Mouse (Mus musculus): ENCODE data around the gene Gadd45a. TPM values are rescaled to one million over a fixed set of nuclear protein-coding genes. Genes with fewer than 3 reads are reported as not detected.
A peak's percentile ranks its signal among the peaks of the same experiment; 100 is the strongest.
"Not testable (repeated sequence)": the region's sequence is repeated elsewhere in the genome, so short reads cannot be mapped to it uniquely, and the experiment has no call there.

The Gadd45a gene
- polyA plus RNA-seq, 1 experiment from 2014 or later, result 31.1 TPM

DNA sequence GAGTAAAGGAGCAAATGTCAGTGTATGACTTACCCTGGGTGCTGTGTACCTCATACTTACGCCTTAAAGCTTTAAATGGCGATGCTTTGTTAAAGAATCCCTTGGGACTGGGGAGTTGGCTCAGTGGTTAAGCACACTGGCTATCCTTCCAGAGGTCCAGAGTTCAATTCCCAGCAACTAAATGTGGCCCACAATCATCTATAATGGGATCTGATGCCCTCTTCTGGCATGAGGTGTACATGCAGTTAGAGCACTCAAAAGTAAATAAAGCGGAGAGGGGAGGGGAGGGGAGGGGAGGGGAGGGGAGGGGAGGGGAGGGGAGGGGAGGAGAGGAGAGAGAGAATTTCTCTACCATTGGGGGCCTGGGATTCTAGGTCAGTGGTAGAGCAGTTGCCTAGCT lies 1.7 kb upstream of the Gadd45a start:
- peaks cover 11% of the 10 kb centered on the region for H3K4me1 ChIP-seq (replicated peaks; ENCODE audit: control insufficient read depth, insufficient read depth, low read length)
- no peak overlapping the region for H3K27ac ChIP-seq (ENCODE audit: low read depth, low read length)
- H3K27me3 ChIP-seq (replicated peaks; ENCODE audit: control insufficient read depth, insufficient read depth, low read length), result no peaks in the 10 kb centered on the region
- ATAC-seq (replicated peaks; ENCODE audit: low FRiP score) (no peak), DNase-seq (ENCODE audit: low spot score) (no peak)
- WGBS, result 96% methylated on average over 2 of the region's 3 CpGs
- H3K4me3 ChIP-seq (ENCODE audit: low read depth, low read length), result no peak overlapping the region
- H3K4me2 ChIP-seq, result no peak overlapping the region
- no peaks in the 10 kb centered on the region for H3K36me3 ChIP-seq (ENCODE audit: control insufficient read depth, insufficient read depth, low read length)
- no peaks in the 10 kb centered on the region for H3K9me3 ChIP-seq (ENCODE audit: control insufficient read depth, low read length)
- no peak overlapping the region for H3K9ac ChIP-seq (ENCODE audit: low read depth, low read length)

DNA sequence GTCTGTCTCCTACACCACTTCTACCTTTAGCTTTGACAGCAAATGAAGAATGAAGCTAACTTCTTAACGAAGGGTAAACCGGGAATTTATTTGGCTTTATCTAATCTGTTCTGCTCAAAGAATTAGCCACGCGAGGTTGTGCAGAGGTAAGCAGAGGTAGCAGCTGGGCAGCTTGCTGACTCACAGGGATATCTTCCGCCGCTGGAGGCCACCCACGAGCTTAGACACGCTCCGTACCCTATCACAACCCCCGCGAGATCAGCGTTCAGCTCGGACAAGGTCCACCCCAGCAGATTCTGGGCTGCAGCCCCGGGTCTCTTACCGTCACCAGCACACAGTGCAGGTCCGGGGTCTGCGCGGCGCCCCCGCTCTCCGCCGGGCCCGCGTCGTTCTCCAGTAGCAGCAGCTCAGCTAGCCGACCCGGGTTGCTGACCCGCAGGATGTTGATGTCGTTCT lies 873 bp downstream of the Gadd45a start:
- Histone ChIP-seq H3K36me3 (ENCODE audit: control insufficient read depth, insufficient read depth, low read length) (no peaks in the 10 kb centered on the region), H3K9me3 (ENCODE audit: control insufficient read depth, low read length) (no peaks in the 10 kb centered on the region), H3K4me2 (peak overlapping the region; percentile 73), H3K27ac (ENCODE audit: low read depth, low read length) (peak overlapping the region; percentile 99), H3K9ac (ENCODE audit: low read depth, low read length) (peak overlapping the region; percentile 95), H3K4me1 (replicated peaks; ENCODE audit: control insufficient read depth, insufficient read depth, low read length) (peaks cover 15% of the 10 kb centered on the region), H3K4me3 (ENCODE audit: low read depth, low read length) (peak overlapping the region; percentile 95), H3K27me3 (replicated peaks; ENCODE audit: control insufficient read depth, insufficient read depth, low read length) (no peaks in the 10 kb centered on the region)
- ATAC-seq (replicated peaks; ENCODE audit: low FRiP score) (peak; percentile 72), DNase-seq (ENCODE audit: low spot score) (peak; percentile 82)
- under 1% methylated on average over 29 of the region's 29 CpGs for WGBS

DNA sequence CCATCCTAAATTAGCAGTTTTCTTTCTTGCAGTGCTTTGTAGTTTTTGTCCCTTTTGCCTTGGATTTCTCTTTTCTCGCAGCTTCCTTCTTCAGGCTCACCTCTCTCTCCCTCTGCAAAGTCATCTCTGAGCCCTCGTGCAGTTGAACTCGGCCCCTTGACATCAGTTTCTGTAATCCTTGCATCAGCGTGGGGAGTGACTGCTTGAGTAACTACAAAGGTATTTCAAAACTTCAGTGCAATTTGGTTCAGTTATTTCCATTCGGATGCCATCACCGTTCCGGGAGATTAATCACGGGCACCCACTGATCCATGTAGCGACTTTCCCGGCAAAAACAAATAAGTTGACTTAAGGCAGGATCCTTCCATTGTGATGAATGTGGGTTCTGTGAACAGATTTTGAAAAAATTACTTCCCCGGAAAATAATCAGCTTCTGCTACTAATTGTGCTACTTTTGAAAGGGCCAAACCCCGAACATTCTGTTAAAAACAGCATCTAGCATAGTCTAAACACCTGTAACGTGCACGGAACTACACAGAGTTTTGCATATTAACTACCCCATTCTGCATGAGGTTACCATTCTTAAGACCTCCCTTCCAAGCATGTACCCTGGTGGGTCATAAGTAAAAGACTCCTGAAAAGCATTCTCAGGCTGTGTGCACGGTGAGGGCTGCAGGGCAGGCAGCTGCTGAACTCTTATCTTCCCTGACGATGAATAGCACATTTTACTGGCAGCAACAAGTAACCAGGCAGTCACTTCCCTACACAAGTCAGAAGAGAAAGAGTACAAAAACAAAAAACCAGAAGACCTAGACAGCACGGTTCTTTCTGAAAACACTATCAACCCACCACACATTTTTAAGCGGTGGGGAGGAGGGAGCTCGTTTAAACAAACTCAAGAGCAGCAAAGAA lies 1.6 kb downstream of the Gadd45a start:
- Histone ChIP-seq H3K9me3 (ENCODE audit: control insufficient read depth, low read length) (no peaks in the 10 kb centered on the region), H3K4me3 (ENCODE audit: low read depth, low read length) (peak overlapping the region; percentile 95), H3K36me3 (ENCODE audit: control insufficient read depth, insufficient read depth, low read length) (no peaks in the 10 kb centered on the region), H3K27ac (ENCODE audit: low read depth, low read length) (peak overlapping the region; percentile 99), H3K4me1 (replicated peaks; ENCODE audit: control insufficient read depth, insufficient read depth, low read length) (peaks cover 15% of the 10 kb centered on the region), H3K4me2 (peak overlapping the region; percentile 73), H3K9ac (ENCODE audit: low read depth, low read length) (peak overlapping the region; percentile 95), H3K27me3 (replicated peaks; ENCODE audit: control insufficient read depth, insufficient read depth, low read length) (no peaks in the 10 kb centered on the region)
- ATAC-seq (replicated peaks; ENCODE audit: low FRiP score), result peak; percentile 59
- peak; percentile 57 for DNase-seq (ENCODE audit: low spot score)
- WGBS, result 22% methylated on average over 19 of the region's 19 CpGs

DNA sequence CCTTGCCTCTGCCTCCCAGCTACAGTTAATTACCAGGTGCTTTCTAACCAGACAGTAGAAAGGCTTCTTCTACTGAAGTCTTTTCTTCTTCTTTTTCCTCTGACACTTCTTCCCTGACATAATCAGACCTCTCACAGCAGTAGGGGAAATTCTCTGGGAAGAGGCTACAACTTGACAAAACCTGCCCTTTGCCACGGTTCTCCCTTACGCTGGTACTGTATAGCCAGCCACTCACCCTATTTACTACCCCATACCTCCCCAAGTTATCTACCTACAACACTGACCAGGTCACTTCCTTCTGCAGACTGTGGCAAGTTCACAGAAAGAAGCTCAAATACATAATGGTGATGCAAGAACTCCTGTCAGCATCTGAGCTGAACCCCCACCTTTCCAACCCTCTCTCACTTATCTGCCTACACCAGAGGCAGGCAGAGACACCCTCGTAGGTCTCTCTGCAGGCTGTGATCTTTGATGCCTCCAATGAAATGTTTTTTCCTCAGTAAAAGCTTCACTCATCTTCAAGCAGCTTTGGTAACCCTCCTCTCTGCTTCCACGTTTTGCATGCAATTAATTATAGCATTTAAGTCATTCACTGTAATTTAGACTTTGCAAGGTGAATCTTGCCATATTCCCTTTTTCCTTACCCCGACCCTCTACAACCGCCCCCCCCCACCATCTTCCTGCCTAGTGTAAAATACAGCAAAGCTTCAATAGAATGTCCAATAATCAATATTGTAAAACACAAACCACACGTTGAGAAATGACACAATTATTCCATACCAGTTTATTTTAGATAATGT lies 2.7 kb downstream of the Gadd45a start:
- Histone ChIP-seq H3K4me1 (replicated peaks; ENCODE audit: control insufficient read depth, insufficient read depth, low read length) (peaks cover 17% of the 10 kb centered on the region), H3K9ac (ENCODE audit: low read depth, low read length) (peak overlapping the region; percentile 67), H3K27ac (ENCODE audit: low read depth, low read length) (peak overlapping the region; percentile 96), H3K9me3 (ENCODE audit: control insufficient read depth, low read length) (no peaks in the 10 kb centered on the region), H3K4me3 (ENCODE audit: low read depth, low read length) (peak overlapping the region; percentile 35), H3K4me2 (peak overlapping the region; percentile 63), H3K36me3 (ENCODE audit: control insufficient read depth, insufficient read depth, low read length) (no peaks in the 10 kb centered on the region), H3K27me3 (replicated peaks; ENCODE audit: control insufficient read depth, insufficient read depth, low read length) (no peaks in the 10 kb centered on the region)
- DNase-seq (ENCODE audit: low spot score) (no peak), ATAC-seq (replicated peaks; ENCODE audit: low FRiP score) (peak; percentile 66)
- WGBS, result 28% methylated on average over 7 of the region's 7 CpGs

DNA sequence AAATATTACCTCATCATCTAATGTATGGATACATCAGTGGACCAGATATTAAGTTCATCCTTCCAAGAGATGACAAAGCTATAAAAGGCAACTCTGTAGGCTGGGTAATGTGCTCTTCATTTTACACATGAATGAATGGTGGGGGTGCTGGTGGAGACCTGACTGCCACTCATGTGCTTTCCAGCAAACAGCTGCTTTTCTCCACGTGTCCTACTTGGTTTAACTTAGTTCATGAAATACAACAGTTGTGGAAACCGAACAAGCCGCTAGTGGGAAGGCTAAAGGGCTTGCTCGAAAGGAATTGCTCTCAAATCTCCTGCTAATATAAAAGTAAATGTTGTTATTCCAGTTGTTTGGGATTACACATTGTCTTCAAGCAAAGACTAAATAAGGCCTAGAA lies 3.7 kb downstream of the Gadd45a start:
- no peak overlapping the region; the same call in 1 of the 2 replicates for H3K9ac ChIP-seq (ENCODE audit: low read depth, low read length)
- no peak for DNase-seq (ENCODE audit: low spot score)
- peak overlapping the region; percentile 23; the same call in 1 of the 2 replicates for H3K4me2 ChIP-seq
- no peaks in the 10 kb centered on the region for H3K9me3 ChIP-seq (ENCODE audit: control insufficient read depth, low read length)
- H3K27me3 ChIP-seq (replicated peaks; ENCODE audit: control insufficient read depth, insufficient read depth, low read length), result no peaks in the 10 kb centered on the region
- peaks cover 20% of the 10 kb centered on the region for H3K4me1 ChIP-seq (replicated peaks; ENCODE audit: control insufficient read depth, insufficient read depth, low read length)
- H3K27ac ChIP-seq (ENCODE audit: low read depth, low read length), result peak overlapping the region; percentile 96
- 0 out of 2 replicates have a peak overlapping the region, but pooled peaks have one; percentile 35 for H3K4me3 ChIP-seq (ENCODE audit: low read depth, low read length)
- no peaks in the 10 kb centered on the region for H3K36me3 ChIP-seq (ENCODE audit: control insufficient read depth, insufficient read depth, low read length)
- ATAC-seq (replicated peaks; ENCODE audit: low FRiP score), result no peak
- WGBS, result 68% methylated on average over 4 of the region's 4 CpGs

DNA sequence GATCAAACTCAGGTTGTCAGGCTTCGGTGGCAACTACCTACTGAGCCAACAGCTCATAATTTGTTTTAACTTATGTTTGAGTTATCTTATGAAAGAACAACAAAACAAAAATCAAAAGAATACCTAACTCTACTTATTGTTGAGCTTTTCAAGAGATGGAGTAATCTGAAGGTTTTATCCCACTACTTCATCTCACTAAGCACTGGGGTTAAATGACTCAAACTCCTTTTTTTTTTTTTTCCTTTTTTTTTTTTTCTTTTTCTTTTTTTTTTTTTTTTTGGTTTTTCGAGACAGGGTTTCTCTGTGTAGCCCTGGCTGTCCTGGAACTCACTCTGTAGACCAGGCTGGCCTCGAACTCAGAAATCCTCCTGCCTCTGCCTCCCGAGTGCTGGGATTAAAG lies 4.3 kb downstream of the Gadd45a start:
- H3K27ac ChIP-seq (ENCODE audit: low read depth, low read length); H3K9ac ChIP-seq (ENCODE audit: low read depth, low read length): not testable (repeated sequence)

DNA sequence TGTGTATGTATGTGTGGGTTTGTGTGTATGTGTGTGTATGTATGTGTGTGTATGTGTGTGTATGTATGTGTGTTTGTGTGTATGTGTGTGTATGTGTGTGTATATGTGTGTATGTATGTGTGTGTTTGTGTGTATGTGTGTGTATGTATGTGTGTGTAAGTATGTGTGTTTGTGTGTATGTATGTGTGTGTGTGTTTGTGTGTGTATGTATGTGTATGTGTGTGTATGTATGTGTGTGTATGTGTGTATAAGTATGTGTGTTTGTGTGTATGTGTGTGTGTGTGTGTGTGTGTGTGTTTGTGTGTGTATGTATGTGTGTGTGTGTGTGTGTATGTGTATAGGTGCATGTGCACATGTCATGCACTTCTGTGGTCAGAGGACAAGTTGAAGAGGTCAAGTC lies 4.7 kb downstream of the Gadd45a start:
- not testable (repeated sequence) for H3K9me3 ChIP-seq (ENCODE audit: control insufficient read depth, low read length); H3K27me3 ChIP-seq (replicated peaks; ENCODE audit: control insufficient read depth, insufficient read depth, low read length); H3K27ac ChIP-seq (ENCODE audit: low read depth, low read length); H3K4me2 ChIP-seq; H3K36me3 ChIP-seq (ENCODE audit: control insufficient read depth, insufficient read depth, low read length); ATAC-seq (replicated peaks; ENCODE audit: low FRiP score); H3K9ac ChIP-seq (ENCODE audit: low read depth, low read length); H3K4me3 ChIP-seq (ENCODE audit: low read depth, low read length); DNase-seq (ENCODE audit: low spot score)
- peaks cover 22% of the 10 kb centered on the region for H3K4me1 ChIP-seq (replicated peaks; ENCODE audit: control insufficient read depth, insufficient read depth, low read length)

More for the DNA sequence above, 4.3 kb downstream of the Gadd45a start:
- not testable (repeated sequence) for DNase-seq (ENCODE audit: low spot score); H3K4me3 ChIP-seq (ENCODE audit: low read depth, low read length); H3K27me3 ChIP-seq (replicated peaks; ENCODE audit: control insufficient read depth, insufficient read depth, low read length); H3K9me3 ChIP-seq (ENCODE audit: control insufficient read depth, low read length); H3K36me3 ChIP-seq (ENCODE audit: control insufficient read depth, insufficient read depth, low read length); H3K4me2 ChIP-seq; ATAC-seq (replicated peaks; ENCODE audit: low FRiP score)
- 82% methylated on average over 4 of the region's 4 CpGs for WGBS
- H3K4me1 ChIP-seq (replicated peaks; ENCODE audit: control insufficient read depth, insufficient read depth, low read length), result peaks cover 23% of the 10 kb centered on the region

DNA sequence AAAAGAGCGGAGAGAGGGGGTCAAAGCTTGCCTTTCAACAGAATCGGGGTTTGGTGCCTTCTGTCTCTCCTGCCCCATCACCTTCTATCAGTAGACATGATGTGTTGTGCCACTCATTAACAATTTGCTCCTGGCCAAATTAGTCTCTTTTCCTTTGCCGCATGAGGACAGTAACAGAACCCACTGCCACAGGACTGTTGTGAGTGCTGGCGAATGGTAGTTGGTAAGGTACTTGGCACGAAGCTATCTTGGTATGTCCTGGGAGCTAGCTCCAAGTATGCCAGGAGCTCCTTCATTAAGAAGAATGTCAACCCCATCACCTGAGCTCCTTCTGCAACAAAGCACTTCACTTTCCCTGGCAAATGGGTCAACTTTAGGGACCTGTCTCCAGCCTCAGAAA lies 6.4 kb downstream of the Gadd45a start:
- 77% methylated on average over 5 of the region's 5 CpGs for WGBS
- H3K4me1 ChIP-seq (replicated peaks; ENCODE audit: control insufficient read depth, insufficient read depth, low read length), result peaks cover 22% of the 10 kb centered on the region
- no peaks in the 10 kb centered on the region for H3K36me3 ChIP-seq (ENCODE audit: control insufficient read depth, insufficient read depth, low read length)
- no peak overlapping the region for H3K4me2 ChIP-seq
- no peaks in the 10 kb centered on the region for H3K9me3 ChIP-seq (ENCODE audit: control insufficient read depth, low read length)
- H3K9ac ChIP-seq (ENCODE audit: low read depth, low read length), result no peak overlapping the region
- DNase-seq (ENCODE audit: low spot score) (no peak), ATAC-seq (replicated peaks; ENCODE audit: low FRiP score) (no peak)
- H3K27ac ChIP-seq (ENCODE audit: low read depth, low read length), result no peak overlapping the region
- H3K27me3 ChIP-seq (replicated peaks; ENCODE audit: control insufficient read depth, insufficient read depth, low read length), result no peaks in the 10 kb centered on the region
- no peak overlapping the region for H3K4me3 ChIP-seq (ENCODE audit: low read depth, low read length)
